Mouse (Mus musculus) stomach, embryonic 15.5 days (tissue): Measurements from ENCODE around the gene Maff. TPM values are rescaled to one million over a fixed set of nuclear protein-coding genes. Genes with fewer than 3 reads are reported as not detected.

Source experiments
- ATAC-seq: fragments of 200-750 bp; cut with Nextera tagmentation; 2 replicates; pipeline ENCODE4 v1.8.0; 2017; ENCODE audit warnings: low read depth, moderate number of reproducible peaks, moderate TSS enrichment; ENCODE audit not compliant: insufficient read depth, low FRiP score
- H3K27ac ChIP-seq: fragments of 300-500 bp; sonication (generic); 2 replicates; pipeline ENCODE4 v1.5.1; 2015; ENCODE audit warnings: mild to moderate bottlenecking, inconsistent platforms
- H3K27me3 ChIP-seq: fragments of 300-500 bp; sonication (generic); replicated peaks from 2 replicates; pipeline ENCODE4 v1.6.1; 2015; ENCODE audit warnings: inconsistent platforms
- H3K36me3 ChIP-seq: fragments of 300-500 bp; sonication (generic); 2 replicates; pipeline ENCODE4 v1.6.1; 2015; ENCODE audit warnings: inconsistent platforms
- H3K4me1 ChIP-seq: fragments of 300-500 bp; sonication (generic); 2 replicates; pipeline ENCODE4 v1.6.1; 2015; ENCODE audit warnings: inconsistent platforms
- H3K4me2 ChIP-seq: fragments of 300-500 bp; sonication (generic); 2 replicates; pipeline ENCODE4 v1.6.1; 2015; ENCODE audit warnings: mild to moderate bottlenecking, inconsistent platforms
- H3K4me3 ChIP-seq: fragments of 300-500 bp; sonication (generic); replicated peaks from 2 replicates; pipeline ENCODE4 v1.5.1; 2015; ENCODE audit warnings: inconsistent platforms
- H3K9ac ChIP-seq: fragments of 300-500 bp; sonication (generic); 2 replicates; pipeline ENCODE4 v1.6.1; 2015; ENCODE audit warnings: inconsistent platforms
- H3K9me3 ChIP-seq: fragments of 300-500 bp; sonication (generic); 2 replicates; pipeline ENCODE4 v1.6.1; 2016; ENCODE audit warnings: inconsistent platforms
- WGBS: fragments of 180-500 bp; shearing (Covaris S2); methylation state at CpG from one replicate; pipeline ENCODE4 v1.1.7; 2015; 5-methylcytosine and 5-hydroxymethylcytosine counted together
- polyA plus RNA-seq: library from polyadenylated mRNA; unstranded; fragments of >200 nt; fragmentation: Nextera tagmentation; extraction: Ambion mirVana; gene quantifications from 2 replicates; pipeline ENCODE4 v1.2.1, GENCODE M21; 2015

Gene Maff
- polyA plus RNA-seq, 1 experiment from 2014 or later, result 6.6 TPM

GRCm38 (mm10) chr15:79335061-79335655 is 11.3 kb upstream of the Maff start:
- Histone ChIP-seq H3K27me3 (no peaks in the 10 kb centered on the region; the same call in 1 of the 2 replicates), H3K4me1 (0 out of 2 replicates have a peak, but pooled peaks cover 4% of the 10 kb centered on the region), H3K4me2 (no peak overlapping the region), H3K9me3 (no peaks in the 10 kb centered on the region), H3K36me3 (no peaks in the 10 kb centered on the region), H3K9ac (no peak overlapping the region), H3K27ac (no peak overlapping the region), H3K4me3 (no peak overlapping the region)
- 50% methylated on average over 7 of the region's 7 CpGs for WGBS
- ATAC-seq, result no peak

GRCm38 (mm10) chr15:79338978-79339377 is 7.4 kb upstream of the Maff start:
- Histone ChIP-seq H3K9me3 (no peaks in the 10 kb centered on the region), H3K9ac (no peak overlapping the region), H3K4me1 (no peaks in the 10 kb centered on the region), H3K4me3 (no peak overlapping the region), H3K36me3 (no peaks in the 10 kb centered on the region), H3K27me3 (no peaks in the 10 kb centered on the region; the same call in 1 of the 2 replicates), H3K4me2 (no peak overlapping the region), H3K27ac (no peak overlapping the region)
- WGBS, result 64% methylated on average over 5 of the region's 5 CpGs
- ATAC-seq, result no peak

- no peaks in the 10 kb centered on the region for H3K9me3 ChIP-seq
- no peak overlapping the region for H3K4me3 ChIP-seq
- H3K36me3 ChIP-seq, result no peaks in the 10 kb centered on the region
- H3K9ac ChIP-seq, result no peak overlapping the region
- H3K27me3 ChIP-seq, result no peaks in the 10 kb centered on the region; the same call in 1 of the 2 replicates
- 66% methylated on average over 6 of the region's 6 CpGs for WGBS
- H3K4me2 ChIP-seq, result no peak overlapping the region
- no peak overlapping the region for H3K27ac ChIP-seq
- H3K4me1 ChIP-seq, result no peaks in the 10 kb centered on the region
- ATAC-seq, result no peak
These were observed 3.6 kb upstream of the Maff start for GRCm38 (mm10) chr15:79342641-79343337.

GRCm38 (mm10) chr15:79344627-79345026 is 1.8 kb upstream of the Maff start:
- H3K4me3 ChIP-seq, result no peak overlapping the region
- H3K9ac ChIP-seq, result no peak overlapping the region
- no peaks in the 10 kb centered on the region for H3K27me3 ChIP-seq
- ATAC-seq, result no peak
- no peak overlapping the region for H3K27ac ChIP-seq
- no peaks in the 10 kb centered on the region for H3K9me3 ChIP-seq
- H3K4me1 ChIP-seq, result peaks cover 6% of the 10 kb centered on the region; the same call in 1 of the 2 replicates
- no peaks in the 10 kb centered on the region for H3K36me3 ChIP-seq
- no peak overlapping the region for H3K4me2 ChIP-seq
- 63% methylated on average over 4 of the region's 4 CpGs for WGBS

GRCm38 (mm10) chr15:79347165-79347844 is 884 bp downstream of the Maff start:
- Histone ChIP-seq H3K36me3 (no peaks in the 10 kb centered on the region), H3K9me3 (no peaks in the 10 kb centered on the region)

GRCm38 (mm10) chr15:79347845-79348506 is 1.6 kb downstream of the Maff start:
- H3K9ac ChIP-seq, result peak overlapping the region; percentile 73
- ATAC-seq, result peak; percentile 83
- H3K4me3 ChIP-seq, result peak overlapping the region; percentile 76
- H3K36me3 ChIP-seq, result no peaks in the 10 kb centered on the region
- no peaks in the 10 kb centered on the region for H3K27me3 ChIP-seq
- peaks cover 31% of the 10 kb centered on the region for H3K4me1 ChIP-seq
- WGBS, result under 1% methylated on average over 46 of the region's 46 CpGs
- peak overlapping the region; percentile 100 for H3K27ac ChIP-seq
- H3K4me2 ChIP-seq, result peak overlapping the region; percentile 86
- no peaks in the 10 kb centered on the region for H3K9me3 ChIP-seq

More at GRCm38 (mm10) chr15:79347165-79347844, 884 bp downstream of the Maff start:
- peak overlapping the region; percentile 100 for H3K27ac ChIP-seq
- peak overlapping the region; percentile 73 for H3K9ac ChIP-seq
- H3K4me1 ChIP-seq, result peaks cover 24% of the 10 kb centered on the region
- ATAC-seq, result peak; percentile 72
- H3K4me2 ChIP-seq, result peak overlapping the region; percentile 86
- WGBS, result under 1% methylated on average over 61 of the region's 61 CpGs
- no peaks in the 10 kb centered on the region for H3K27me3 ChIP-seq
- peak overlapping the region; percentile 76 for H3K4me3 ChIP-seq

GRCm38 (mm10) chr15:79348651-79349050 is 2.2 kb downstream of the Maff start:
- WGBS, result 60% methylated on average over 8 of the region's 8 CpGs
- peak overlapping the region; percentile 76 for H3K4me3 ChIP-seq
- H3K9ac ChIP-seq, result peak overlapping the region; percentile 73; the same call in 1 of the 2 replicates

GRCm38 (mm10) chr15:79350866-79351265 is 4.4 kb downstream of the Maff start:
- WGBS, result 87% methylated on average over 4 of the region's 4 CpGs
- peak overlapping the region; percentile 64; the same call in 1 of the 2 replicates for H3K27ac ChIP-seq
- no peaks in the 10 kb centered on the region for H3K36me3 ChIP-seq
- H3K4me3 ChIP-seq, result no peak overlapping the region
- H3K27me3 ChIP-seq, result no peaks in the 10 kb centered on the region
- H3K9me3 ChIP-seq, result no peaks in the 10 kb centered on the region
- no peak for ATAC-seq
- peaks cover 32% of the 10 kb centered on the region for H3K4me1 ChIP-seq
- H3K4me2 ChIP-seq, result no peak overlapping the region
- H3K9ac ChIP-seq, result no peak overlapping the region

More at GRCm38 (mm10) chr15:79348651-79349050, 2.2 kb downstream of the Maff start:
- peak overlapping the region; percentile 86 for H3K4me2 ChIP-seq
- H3K4me1 ChIP-seq, result peaks cover 32% of the 10 kb centered on the region
- no peaks in the 10 kb centered on the region for H3K9me3 ChIP-seq
- no peaks in the 10 kb centered on the region for H3K36me3 ChIP-seq
- no peak for ATAC-seq
- H3K27ac ChIP-seq, result peak overlapping the region; percentile 100
- H3K27me3 ChIP-seq, result no peaks in the 10 kb centered on the region

GRCm38 (mm10) chr15:79351331-79351767 is 4.9 kb downstream of the Maff start:
- no peak for ATAC-seq
- H3K4me2 ChIP-seq, result peak overlapping the region; percentile 9; the same call in 1 of the 2 replicates
- no peaks in the 10 kb centered on the region for H3K9me3 ChIP-seq
- no peak overlapping the region for H3K4me3 ChIP-seq
- WGBS, result 23% methylated on average over 15 of the region's 15 CpGs
- H3K4me1 ChIP-seq, result peaks cover 32% of the 10 kb centered on the region
- no peaks in the 10 kb centered on the region for H3K36me3 ChIP-seq
- H3K27ac ChIP-seq, result peak overlapping the region; percentile 64
- H3K9ac ChIP-seq, result no peak overlapping the region
- no peaks in the 10 kb centered on the region for H3K27me3 ChIP-seq

- Histone ChIP-seq H3K9ac (no peak overlapping the region), H3K27me3 (no peaks in the 10 kb centered on the region), H3K9me3 (no peaks in the 10 kb centered on the region), H3K4me3 (no peak overlapping the region), H3K4me2 (no peak overlapping the region), H3K4me1 (peaks cover 40% of the 10 kb centered on the region), H3K27ac (no peak overlapping the region), H3K36me3 (no peaks in the 10 kb centered on the region)
- 81% methylated on average over 6 of the region's 6 CpGs for WGBS
- no peak for ATAC-seq
These were observed 6.1 kb downstream of the Maff start for GRCm38 (mm10) chr15:79352479-79352878.

- Histone ChIP-seq H3K4me2 (no peak overlapping the region), H3K27me3 (no peaks in the 10 kb centered on the region), H3K9me3 (no peaks in the 10 kb centered on the region), H3K27ac (no peak overlapping the region), H3K36me3 (no peaks in the 10 kb centered on the region), H3K4me3 (no peak overlapping the region), H3K9ac (no peak overlapping the region), H3K4me1 (peaks cover 42% of the 10 kb centered on the region)
- WGBS, result 81% methylated on average over 5 of the region's 5 CpGs
- ATAC-seq, result no peak
These were observed 7.4 kb downstream of the Maff start for GRCm38 (mm10) chr15:79353690-79354305.
